Mouse (Mus musculus) MN1 (cell line): ENCODE measurements around the gene Gm28036.
"Not testable (repeated sequence)": the region's sequence is repeated elsewhere in the genome, so short reads cannot be mapped to it uniquely, and the experiment has no call there.

Experiments used
- DNase-seq: peaks from one replicate; pipeline ENCODE4 v3.0.0-alpha.2; 2016; ENCODE audit warnings: low spot score

The Gm28036 gene

GRCm38 (mm10) chr2:156126992-156127391 lies at the start of gene Gm28036:
TSS of gene Gm28036 (minus strand) at chr2:156127092.
- no peak for DNase-seq

DNA sequence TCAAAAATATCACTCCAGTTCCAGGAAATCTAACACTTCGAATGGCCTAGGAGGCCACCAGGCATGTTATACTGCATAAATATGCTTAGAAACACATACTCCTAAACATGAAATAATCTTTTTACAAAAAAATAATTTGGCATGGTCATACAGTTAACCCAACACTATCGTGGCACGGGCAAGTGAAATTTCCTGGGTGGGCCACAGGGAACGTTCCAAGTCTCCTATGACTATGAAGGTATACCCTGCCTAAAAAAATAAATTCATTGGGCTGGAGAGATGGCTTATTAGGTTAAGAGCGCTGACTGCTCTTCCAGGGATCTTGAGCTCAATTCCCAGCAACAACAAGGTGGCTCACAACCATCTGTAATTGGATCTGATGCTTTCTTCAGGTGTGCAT lies 39.7 kb upstream of the Gm28036 start:
- no peak for DNase-seq

- DNase-seq = no peak
Measured at GRCm38 (mm10) chr2:156165478-156165877, 38.6 kb upstream of the Gm28036 start.

DNA sequence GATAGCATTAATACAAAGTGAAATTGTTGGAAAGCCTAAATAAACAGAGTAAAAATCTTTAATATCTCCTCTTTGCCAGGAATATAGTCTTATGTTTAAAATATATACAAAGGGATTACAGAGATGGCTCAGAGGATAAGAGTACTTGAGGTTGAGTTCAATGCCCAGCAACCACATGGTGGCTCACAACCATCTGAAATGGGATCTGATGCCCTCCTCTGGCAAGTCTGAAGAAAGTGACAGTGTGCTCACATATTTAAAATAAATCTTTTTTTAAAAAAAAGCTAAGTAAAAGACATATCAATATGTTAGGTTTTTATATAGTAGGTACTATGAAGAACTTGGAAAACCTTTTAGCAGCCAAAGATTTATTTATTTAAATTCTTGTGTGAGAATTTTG lies 24.6 kb upstream of the Gm28036 start:
- no peak for DNase-seq

- no peak for DNase-seq
Measured at GRCm38 (mm10) chr2:156147316-156147915, 20.5 kb upstream of the Gm28036 start.

GRCm38 (mm10) chr2:156146272-156146989 lies 19.5 kb upstream of the Gm28036 start:
- DNase-seq = no peak

GRCm38 (mm10) chr2:156145486-156146130 lies 18.7 kb upstream of the Gm28036 start:
- DNase-seq = no peak

- DNase-seq = peak; percentile 99
Measured at GRCm38 (mm10) chr2:156143953-156144724, 17.2 kb upstream of the Gm28036 start, which contains the start of the genes Romo1 and Nfs1. TSS of gene Romo1 (plus strand) at chr2:156144039. TSS of gene Nfs1 (minus strand) at chr2:156144186.

DNA sequence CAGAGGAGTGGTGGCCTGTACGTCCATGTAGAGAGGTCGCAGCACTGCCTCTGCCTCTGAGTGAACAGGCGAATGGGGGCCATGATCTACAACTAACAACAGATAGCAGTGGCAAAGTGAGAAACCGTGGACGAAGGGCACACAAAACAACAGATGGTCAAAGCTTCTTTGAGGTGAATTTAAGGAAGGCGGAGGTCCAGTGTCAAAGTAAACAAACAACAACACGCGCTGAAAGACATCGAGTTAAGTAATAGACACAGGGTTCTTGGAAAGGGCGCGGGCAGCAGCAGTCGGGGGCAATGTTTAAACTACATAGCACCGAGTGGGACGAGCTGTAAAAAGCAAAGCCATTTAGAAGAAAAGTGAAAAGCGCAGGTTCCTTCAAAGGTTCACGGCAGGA lies 16.5 kb upstream of the Gm28036 start:
- DNase-seq = peak; percentile 37

GRCm38 (mm10) chr2:156142820-156143219 lies 15.9 kb upstream of the Gm28036 start:
- peak; percentile 25 for DNase-seq

DNA sequence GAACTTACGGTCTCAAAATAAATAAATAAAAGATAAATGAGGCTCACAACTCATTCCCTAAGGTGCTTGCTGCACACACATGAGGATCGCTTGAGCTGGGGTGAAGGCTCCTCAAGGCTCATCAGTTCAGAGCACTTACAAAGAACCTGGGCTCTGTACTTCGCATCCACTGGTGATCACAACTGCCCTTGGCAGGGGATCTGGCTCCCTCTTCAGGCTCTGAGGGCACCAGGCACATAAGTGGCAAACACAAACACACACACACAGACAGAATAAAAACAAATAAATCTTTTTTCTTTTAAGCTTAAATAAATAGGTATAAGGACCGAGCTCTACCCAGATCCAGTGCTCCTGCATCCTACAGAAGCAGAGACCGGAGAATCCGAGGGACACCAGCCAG lies 8.8 kb upstream of the Gm28036 start:
- no peak for DNase-seq

- no peak for DNase-seq
Measured at GRCm38 (mm10) chr2:156134161-156134560, 7.3 kb upstream of the Gm28036 start.

DNA sequence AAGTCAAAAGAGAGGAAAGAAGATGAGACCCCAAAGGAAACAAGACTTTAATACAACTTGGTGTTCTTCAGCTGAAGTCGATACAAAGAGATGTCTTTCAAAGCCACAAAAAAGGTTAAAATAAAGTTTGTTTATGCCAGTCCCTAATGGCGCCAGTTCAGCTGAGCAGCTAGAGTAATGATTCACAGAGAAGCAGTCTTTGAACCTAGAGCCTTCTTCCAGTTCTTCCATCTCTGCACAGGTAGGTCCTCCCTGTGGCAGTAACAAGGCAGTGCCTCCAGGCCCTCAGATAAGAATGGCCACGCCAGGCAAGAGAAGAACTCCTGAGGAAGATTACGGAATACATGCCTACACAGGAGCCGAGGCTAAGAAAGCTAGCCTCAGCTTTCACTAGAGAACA lies 3.2 kb downstream of the Gm28036 start:
- DNase-seq = no peak

DNA sequence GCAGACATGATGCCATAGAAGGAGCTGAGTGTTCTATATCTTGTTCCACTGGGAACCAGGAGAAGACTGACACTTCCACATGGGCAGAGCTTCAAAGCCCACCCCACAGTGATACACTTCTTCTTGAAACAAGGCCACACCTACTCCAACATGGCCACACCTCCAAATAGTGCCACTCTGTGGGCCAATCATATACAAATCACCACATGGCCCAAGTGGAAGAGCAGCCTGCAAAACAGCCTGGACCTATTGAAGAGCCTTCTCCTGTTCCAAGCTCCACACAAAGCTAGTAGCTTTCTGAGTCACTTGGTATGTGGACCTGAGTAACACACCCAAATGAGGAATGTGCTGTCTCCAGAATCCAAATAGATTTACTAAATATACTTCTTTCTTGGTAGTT lies 7.3 kb downstream of the Gm28036 start:
- DNase-seq = no peak

GRCm38 (mm10) chr2:156112080-156112423 lies 14.8 kb downstream of the Gm28036 start:
- not testable (repeated sequence) for DNase-seq

DNA sequence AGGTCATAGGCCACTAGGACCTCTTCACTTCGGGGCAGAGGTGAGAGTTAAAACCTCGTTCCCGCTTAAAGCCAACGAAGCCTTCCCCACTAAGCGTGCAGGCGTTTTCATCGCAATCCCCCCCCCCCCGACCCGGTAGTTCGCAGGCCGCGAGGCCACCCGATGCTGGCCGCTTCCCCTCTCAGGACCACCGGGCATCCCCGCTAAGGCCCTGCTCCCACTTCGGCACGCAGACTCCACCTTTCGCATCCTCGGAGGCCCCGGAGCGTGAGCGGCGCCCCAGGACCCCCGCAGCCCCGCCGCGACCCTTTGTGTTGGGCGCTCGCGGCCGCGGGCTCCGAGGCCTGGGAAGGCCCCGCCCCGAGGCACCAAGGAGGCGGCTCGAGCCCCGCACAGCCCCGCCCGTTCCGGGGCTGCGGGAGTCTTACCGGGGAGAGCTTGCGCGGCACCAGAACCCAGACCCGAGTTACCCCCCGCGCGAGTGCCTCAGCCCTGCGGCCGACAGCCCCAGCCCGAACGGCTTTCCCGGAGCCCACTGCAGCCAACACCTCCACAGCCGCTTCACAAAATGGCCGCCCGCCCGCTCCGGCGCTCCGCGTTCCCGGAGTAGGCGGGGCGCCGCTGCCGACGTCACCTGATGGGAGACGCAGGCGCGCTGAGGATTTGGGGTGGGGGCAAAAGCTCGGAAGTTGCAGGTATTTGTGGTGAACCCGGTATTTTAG lies 15.4 kb downstream of the Gm28036 start, which contains the start of the genes Cpne1 and Rbm12:
TSS of gene Cpne1 (minus strand) at position 608 of the 722 bp plus-strand sequence.
TSS of gene Rbm12 (minus strand) at position 621 of the 722 bp plus-strand sequence.
- peak; percentile 92 for DNase-seq

GRCm38 (mm10) chr2:156110627-156111357 lies 16.1 kb downstream of the Gm28036 start:
- DNase-seq = peak; percentile 37

DNA sequence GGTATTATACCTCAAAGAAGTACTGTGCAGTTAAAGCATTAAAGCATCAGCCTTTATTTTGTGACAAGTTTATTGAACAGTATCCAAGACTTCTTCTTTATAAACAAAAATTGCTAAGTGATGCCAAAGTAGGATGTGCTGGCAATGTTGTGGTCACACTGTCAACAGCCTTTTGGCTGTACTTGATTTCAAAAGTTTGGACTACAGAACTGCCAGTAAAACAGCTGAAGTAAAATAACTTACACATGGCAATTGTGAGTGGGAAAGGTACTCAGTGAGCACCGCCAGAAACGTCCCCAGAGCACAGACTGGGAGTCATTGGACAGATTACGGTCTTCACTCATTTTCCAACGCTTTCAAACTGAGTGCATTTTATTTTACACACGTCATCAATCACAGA lies 35.0 kb downstream of the Gm28036 start:
- no peak for DNase-seq

GRCm38 (mm10) chr2:156089799-156090198 lies 37.1 kb downstream of the Gm28036 start:
- DNase-seq = no peak

DNA sequence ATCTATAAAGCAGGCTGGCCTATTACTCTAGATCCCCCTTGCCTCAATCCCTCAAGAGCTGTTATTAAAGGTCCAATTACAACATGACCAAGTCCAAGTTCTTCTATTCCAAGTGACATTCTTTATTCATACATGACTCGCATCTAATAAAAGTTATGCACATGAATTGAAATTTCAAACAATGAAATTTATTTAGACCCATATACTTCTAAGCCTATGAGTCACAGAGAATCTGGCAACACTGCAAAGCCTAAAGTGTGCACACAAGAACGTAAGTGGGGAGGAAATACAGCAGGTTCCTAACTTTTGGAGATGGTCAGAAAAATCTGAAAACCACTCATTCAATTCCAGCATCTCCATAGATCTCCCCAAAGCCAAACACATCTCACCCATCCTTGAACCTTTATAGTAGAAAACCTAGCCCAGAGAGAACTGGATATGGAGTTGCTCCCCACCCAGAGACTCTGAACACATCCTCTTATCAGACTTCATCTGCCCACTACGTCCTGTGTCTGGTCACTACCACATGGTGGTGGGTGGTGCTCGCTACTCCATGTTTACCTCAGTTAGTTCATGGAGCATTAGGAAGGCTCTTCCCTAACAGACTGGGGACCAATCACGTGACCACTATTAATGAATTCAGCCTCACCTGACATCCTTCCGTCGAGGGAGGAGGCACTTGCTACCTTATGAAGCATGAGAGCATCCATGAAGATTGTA lies 39.3 kb downstream of the Gm28036 start:
- DNase-seq = no peak
